Mouse (Mus musculus): Measurements from ENCODE around the gene Hmcn2. TPM values are rescaled to one million over a fixed set of nuclear protein-coding genes. Genes with fewer than 3 reads are reported as not detected.

Hmcn2 gene
- total and polyA plus RNA-seq, 3 experiments = 1.0 to 5.7 (median 2.1) TPM

- Histone ChIP-seq H3K4me1 (ENCODE audit: control insufficient read depth in 1 of 2, insufficient read depth in 2 of 2) (no peaks in the 10 kb centered on the region), H3K9ac (ENCODE audit: insufficient read depth, low read depth) (no peak overlapping the region), H3K4me2 (ENCODE audit: insufficient read depth, low read depth, poor library complexity, severe bottlenecking) (no peak overlapping the region), H3K36me3 (replicated peaks in 1 of 2; ENCODE audit: control insufficient read depth in 1 of 2, insufficient read depth in 1 of 2, low read length in 1 of 2) (no peaks in the 10 kb centered on the region), H3K4me3 (replicated peaks in 1 of 3; ENCODE audit: low read depth in 2 of 3, low read length in 2 of 3, poor library complexity in 1 of 3) (no peak overlapping the region), H3K27me3 (replicated peaks) (peaks cover 74% of the 10 kb centered on the region), H3K79me2 (replicated peaks; ENCODE audit: control insufficient read depth, extremely low read depth, insufficient read depth, poor library complexity, severe bottlenecking) (no peaks in the 10 kb centered on the region), H3K9me3 (replicated peaks; ENCODE audit: low read length) (peaks cover 13% of the 10 kb centered on the region), H3K27ac (ENCODE audit: insufficient read depth, low read depth) (no peak overlapping the region)
- dilution Hi-C loops (cut with MboI; ENCODE audit: extremely low pct_ligation_motif_present, extremely low pct_unique_long_range_greater_than_20kb, low sequenced_read_pairs) (no loop called here), in situ Hi-C loops (cut with MboI; ENCODE audit: low pct_ligation_motif_present, low pct_unique_long_range_greater_than_20kb, low sequenced_read_pairs) (no loop called here)
- TF ChIP-seq POLR2AphosphoS2 (IDR thresholded peaks at IDR 0.05; ENCODE audit: low read depth, low read length) (no peak), MXI1 (IDR thresholded peaks at IDR 0.05; ENCODE audit: low read depth, low read length) (no peak), ETS1 (conservative IDR thresholded peaks at IDR 0.05; ENCODE audit: low read depth, low read length) (no peak), USF1 (IDR thresholded peaks at IDR 0.05; ENCODE audit: low read depth, low read length) (no peak), RAD21 (IDR thresholded peaks at IDR 0.05; ENCODE audit: low read depth, low read length) (no peak), MEF2A (IDR thresholded peaks at IDR 0.05; ENCODE audit: borderline replicate concordance, low read depth, low read length) (no peak)
- DNase-seq (ENCODE audit: extremely low read depth) = no peak
Observed at GRCm38 (mm10) chr2:31348850-31349249, 34.6 kb downstream of the Hmcn2 start.

- TF ChIP-seq ETS1 (conservative IDR thresholded peaks at IDR 0.05; ENCODE audit: low read depth, low read length) (no peak), ZNF384 (IDR thresholded peaks at IDR 0.05; ENCODE audit: low read depth, low read length) (no peak), MYC (IDR thresholded peaks at IDR 0.05; ENCODE audit: low read depth, low read length) (no peak), MXI1 (IDR thresholded peaks at IDR 0.05; ENCODE audit: low read depth, low read length) (no peak), MEF2A (IDR thresholded peaks at IDR 0.05; ENCODE audit: borderline replicate concordance, low read depth, low read length) (no peak), MAZ (IDR thresholded peaks at IDR 0.05; ENCODE audit: low read depth, low read length) (no peak), HCFC1 (IDR thresholded peaks at IDR 0.05; ENCODE audit: low read depth, low read length) (no peak), ZMIZ1 (IDR thresholded peaks at IDR 0.05; ENCODE audit: low read depth, low read length) (no peak), NELFE (IDR thresholded peaks at IDR 0.05; ENCODE audit: low read depth, low read length) (no peak), ELF1 (IDR thresholded peaks at IDR 0.05; ENCODE audit: low read depth, low read length) (no peak), ZKSCAN1 (IDR thresholded peaks at IDR 0.05; ENCODE audit: borderline replicate concordance, low read depth, low read length) (no peak), PAX5 (IDR thresholded peaks at IDR 0.05; ENCODE audit: low read length) (no peak)
- Histone ChIP-seq H3K27me3 (replicated peaks) (peaks cover 100% of the 10 kb centered on the region), H3K36me3 (replicated peaks in 1 of 2; ENCODE audit: control insufficient read depth in 1 of 2, insufficient read depth in 1 of 2, low read length in 1 of 2) (no peaks in the 10 kb centered on the region), H3K4me3 (replicated peaks in 1 of 3; ENCODE audit: low read depth in 2 of 3, low read length in 2 of 3, poor library complexity in 1 of 3) (no peak overlapping the region), H3K4me1 (ENCODE audit: control insufficient read depth in 1 of 2, insufficient read depth in 2 of 2) (peaks cover 0 to 3% of the 10 kb centered on the region in 2 experiments; a peak in 1 of 4 replicates), H3K4me2 (ENCODE audit: insufficient read depth, low read depth, poor library complexity, severe bottlenecking) (no peak overlapping the region), H3K9ac (ENCODE audit: insufficient read depth, low read depth) (no peak overlapping the region), H3K9me3 (replicated peaks; ENCODE audit: low read length) (peaks cover 14% of the 10 kb centered on the region), H3K27ac (ENCODE audit: insufficient read depth, low read depth) (no peak overlapping the region), H3K79me2 (replicated peaks; ENCODE audit: control insufficient read depth, extremely low read depth, insufficient read depth, poor library complexity, severe bottlenecking) (no peaks in the 10 kb centered on the region)
- in situ Hi-C loops (cut with MboI; ENCODE audit: low pct_ligation_motif_present, low pct_unique_long_range_greater_than_20kb, low sequenced_read_pairs) = no loop called here
- dilution Hi-C loops (cut with MboI; ENCODE audit: extremely low pct_ligation_motif_present, extremely low pct_unique_long_range_greater_than_20kb, low sequenced_read_pairs) = no loop called here
- no peak for DNase-seq (ENCODE audit: extremely low read depth)
Observed at GRCm38 (mm10) chr2:31356771-31357170, 42.6 kb downstream of the Hmcn2 start.
